In the genomic region with DNA sequence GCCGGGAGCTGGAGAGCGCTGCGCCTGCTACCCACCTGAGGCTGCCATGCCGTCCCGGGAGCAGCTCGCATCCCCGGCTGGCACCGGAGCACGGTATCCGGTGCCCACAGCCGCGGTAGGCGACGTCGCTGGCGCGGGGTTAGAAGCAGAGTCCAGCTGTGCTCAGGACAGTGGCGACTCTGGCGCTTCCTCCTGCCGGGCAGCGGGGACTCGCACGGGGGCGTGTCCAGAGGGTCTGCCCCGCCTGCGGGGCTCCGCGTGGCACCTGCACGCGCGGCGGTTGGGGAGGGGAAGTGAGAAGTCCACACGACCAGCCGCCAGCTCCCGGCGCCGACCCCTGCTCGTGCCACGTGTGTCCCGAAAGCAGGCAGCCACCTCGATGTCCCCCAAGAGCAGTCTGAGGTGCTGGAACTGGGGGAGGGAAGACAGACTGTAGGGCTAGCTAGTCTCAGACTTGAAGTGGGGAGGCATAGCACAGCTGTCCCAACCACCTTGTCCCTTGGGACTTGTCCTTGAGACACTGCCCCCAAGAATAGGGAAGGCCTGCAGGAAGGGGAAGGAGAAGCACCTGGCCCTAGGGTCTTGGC, we compare ENCODE assay signal across 8 mouse cellular contexts. TPM values are rescaled to one million over a fixed set of nuclear protein-coding genes. Genes with fewer than 3 reads are reported as not detected.
DNase-seq lines count a peak whose midpoint lies in the region; ATAC-seq and TF ChIP-seq lines count a peak whose summit lies in the region.

A gene (minus strand): TSS at position 181 of the 587 bp plus-strand sequence.

- TF ChIP-seq POLR2A in cerebellum, adult 2 months (IDR thresholded peaks at IDR 0.05; ENCODE audit: borderline replicate concordance, insufficient read depth, low read length): no peak
- TF ChIP-seq POLR2A in testis, adult 2 months (IDR thresholded peaks at IDR 0.05; ENCODE audit: control insufficient read depth, low read depth, low read length): no peak

- 2% methylated on average over 40 of the region's 41 CpGs for WGBS in cerebellum, adult 2 months
- under 1% methylated on average over 41 of the region's 41 CpGs for WGBS in forebrain, embryonic 13.5 days
- WGBS in hindbrain, embryonic 12.5 days: under 1% methylated on average over 41 of the region's 41 CpGs
- WGBS in midbrain, embryonic 14.5 days: under 1% methylated on average over 40 of the region's 41 CpGs

- no peak for DNase-seq in cerebellum, adult 2 months
- no peak for DNase-seq in cerebellum, adult 8-10 months
- DNase-seq in liver: peak; percentile 48
- peak; percentile 49 for DNase-seq in midbrain, embryonic 14.5 days

- H3K4me2 ChIP-seq in forebrain, embryonic 13.5 days: peak within 1 kb of the TSS; percentile 97
- peak within 1 kb of the TSS; percentile 98 for H3K4me2 ChIP-seq in hindbrain, embryonic 12.5 days (replicated peaks)
- peak within 1 kb of the TSS; percentile 90 for H3K4me2 ChIP-seq in midbrain, embryonic 14.5 days (ENCODE audit: low read length)

- H3K36me3 ChIP-seq in forebrain, embryonic 13.5 days (ENCODE audit: poor library complexity, severe bottlenecking): no peaks in the 10 kb centered on the region
- no peaks in the 10 kb centered on the region for H3K36me3 ChIP-seq in hindbrain, embryonic 12.5 days
- H3K36me3 ChIP-seq in midbrain, embryonic 14.5 days (ENCODE audit: control insufficient read depth, insufficient read depth, low read length): no peaks in the 10 kb centered on the region
- H3K36me3 ChIP-seq in testis, adult 2 months (ENCODE audit: control insufficient read depth, insufficient read depth, low read length): no peaks in the 10 kb centered on the region

- H3K27ac ChIP-seq in cerebellum, adult 2 months (ENCODE audit: insufficient read depth, low read length): no peak within 1 kb of the TSS
- no peak within 1 kb of the TSS for H3K27ac ChIP-seq in forebrain, embryonic 13.5 days
- no peak within 1 kb of the TSS for H3K27ac ChIP-seq in hindbrain, embryonic 12.5 days
- no peak within 1 kb of the TSS for H3K27ac ChIP-seq in midbrain, embryonic 14.5 days (replicated peaks; ENCODE audit: low read depth, low read length)
- no peak within 1 kb of the TSS for H3K27ac ChIP-seq in testis, adult 2 months (ENCODE audit: control insufficient read depth, insufficient read depth, low read depth, low read length)

- peak; percentile 53 for ATAC-seq in activated CD4-positive, CD25-positive, alpha-beta regulatory T cell, adult 4 months
- no peak for ATAC-seq in forebrain, embryonic 13.5 days
- no peak for ATAC-seq in hindbrain, embryonic 12.5 days (ENCODE audit: low FRiP score)
- ATAC-seq in midbrain, embryonic 14.5 days (ENCODE audit: low FRiP score, low TSS enrichment): no peak

- H3K9me3 ChIP-seq in forebrain, embryonic 13.5 days (replicated peaks): no peaks in the 10 kb centered on the region
- H3K9me3 ChIP-seq in hindbrain, embryonic 12.5 days (replicated peaks): no peaks in the 10 kb centered on the region
- H3K9me3 ChIP-seq in midbrain, embryonic 14.5 days (ENCODE audit: control insufficient read depth, low read length): no peaks in the 10 kb centered on the region

- peak within 1 kb of the TSS; percentile 55 for H3K9ac ChIP-seq in forebrain, embryonic 13.5 days
- H3K9ac ChIP-seq in hindbrain, embryonic 12.5 days: peak within 1 kb of the TSS; percentile 59
- peak within 1 kb of the TSS; percentile 39; the same call in 1 of the 2 replicates for H3K9ac ChIP-seq in midbrain, embryonic 14.5 days (replicated peaks; ENCODE audit: low read length)

- H3K4me3 ChIP-seq in cerebellum, adult 2 months (replicated peaks; ENCODE audit: insufficient read depth, low read depth, low read length): peak within 1 kb of the TSS; percentile 1
- peak within 1 kb of the TSS; percentile 53 for H3K4me3 ChIP-seq in forebrain, embryonic 13.5 days
- H3K4me3 ChIP-seq in hindbrain, embryonic 12.5 days: peak within 1 kb of the TSS; percentile 50
- H3K4me3 ChIP-seq in midbrain, embryonic 14.5 days (replicated peaks; ENCODE audit: low read depth, low read length): peak within 1 kb of the TSS; percentile 41
- peak within 1 kb of the TSS; percentile 88 for H3K4me3 ChIP-seq in testis, adult 2 months (ENCODE audit: control insufficient read depth, low read depth, low read length)

- TF ChIP-seq CTCF in cerebellum, adult 2 months (IDR thresholded peaks at IDR 0.05; ENCODE audit: borderline replicate concordance, insufficient read depth, low read depth, low read length): no peak
- TF ChIP-seq CTCF in testis, adult 2 months (IDR thresholded peaks at IDR 0.05; ENCODE audit: control insufficient read depth, insufficient read depth, insufficient replicate concordance, low read depth, low read length): no peak

- no peaks in the 10 kb centered on the region for H3K27me3 ChIP-seq in cerebellum, adult 2 months (ENCODE audit: control insufficient read depth, insufficient read depth, low read length)
- H3K27me3 ChIP-seq in forebrain, embryonic 13.5 days: peaks cover 13% of the 10 kb centered on the region; the same call in 1 of the 2 replicates
- peaks cover 20% of the 10 kb centered on the region for H3K27me3 ChIP-seq in hindbrain, embryonic 12.5 days
- H3K27me3 ChIP-seq in midbrain, embryonic 14.5 days (ENCODE audit: control insufficient read depth, insufficient read depth, low read length): no peaks in the 10 kb centered on the region
- no peaks in the 10 kb centered on the region for H3K27me3 ChIP-seq in testis, adult 2 months (ENCODE audit: control insufficient read depth, insufficient read depth, low read length)

- H3K4me1 ChIP-seq in cerebellum, adult 2 months (ENCODE audit: control insufficient read depth, insufficient read depth, low read length): peaks cover 7% of the 10 kb centered on the region; the same call in 1 of the 2 replicates
- H3K4me1 ChIP-seq in forebrain, embryonic 13.5 days: peaks cover 12% of the 10 kb centered on the region
- peaks cover 8% of the 10 kb centered on the region for H3K4me1 ChIP-seq in hindbrain, embryonic 12.5 days
- H3K4me1 ChIP-seq in midbrain, embryonic 14.5 days (ENCODE audit: control insufficient read depth, insufficient read depth, low read length): 0 out of 2 replicates have a peak, but pooled peaks cover 6% of the 10 kb centered on the region
- H3K4me1 ChIP-seq in testis, adult 2 months (ENCODE audit: control insufficient read depth, insufficient read depth, low read length): peaks cover 15% of the 10 kb centered on the region

RNA-seq across cellular contexts. Expression of the gene that starts here (rescaled TPM):
- polyA plus RNA-seq in cerebellum, adult 2 months (2012; rRNA removed): 0.70 and 0.92 TPM in 2 replicates
- polyA plus RNA-seq in activated CD4-positive, CD25-positive, alpha-beta regulatory T cell, adult 4 months (2017; shearing (Covaris generic)): 1 to 10 TPM; 1.6 to 2.7 TPM
- polyA plus RNA-seq in forebrain, embryonic 13.5 days (2015; fragmentation: Nextera tagmentation; extraction: Ambion mirVana): 0.99 and 1.1 TPM in 2 replicates
- 2.5 and 2.9 TPM in 2 replicates for polyA plus RNA-seq in hindbrain, embryonic 12.5 days (2016; fragmentation: Nextera tagmentation; extraction: Ambion mirVana)
- polyA plus RNA-seq in midbrain, embryonic 14.5 days (2014; fragmentation: Nextera tagmentation; extraction: Ambion mirVana): 1.1 and 2.9 TPM in 2 replicates
- polyA plus RNA-seq in testis, adult 2 months (2012; rRNA removed): 1.6 and 2.2 TPM in 2 replicates

Comparison
In these comparisons a context has a peak if more than half of its experiments do, and no peak if none do; other contexts are left out.
1. DNase-seq: peak in liver (single experiment) and midbrain, embryonic 14.5 days (single experiment); none in cerebellum, adult 2 months (0 of 2) and cerebellum, adult 8-10 months (single experiment).
2. H3K4me3 ChIP-seq: peak in every context shown above with its lines; median percentile 88 in testis, adult 2 months; 53 in forebrain, embryonic 13.5 days; 50 in hindbrain, embryonic 12.5 days; 41 in midbrain, embryonic 14.5 days; 1 in cerebellum, adult 2 months.
3. Peak in every context shown above with its lines, with median percentiles within 50 percentile points of each other: H3K4me2 ChIP-seq and H3K9ac ChIP-seq.